Mouse (Mus musculus) urinary bladder, adult 18-20 months (tissue): ENCODE results near the gene Ngef.

ENCODE experiments used
- DNase-seq, 2 experiments: peaks; one replicate each; pipeline ENCODE4 v3.0.0; 2022; ENCODE audit warnings: low spot score in 2 of 2, mixed read lengths in 2 of 2

Ngef gene

DNA sequence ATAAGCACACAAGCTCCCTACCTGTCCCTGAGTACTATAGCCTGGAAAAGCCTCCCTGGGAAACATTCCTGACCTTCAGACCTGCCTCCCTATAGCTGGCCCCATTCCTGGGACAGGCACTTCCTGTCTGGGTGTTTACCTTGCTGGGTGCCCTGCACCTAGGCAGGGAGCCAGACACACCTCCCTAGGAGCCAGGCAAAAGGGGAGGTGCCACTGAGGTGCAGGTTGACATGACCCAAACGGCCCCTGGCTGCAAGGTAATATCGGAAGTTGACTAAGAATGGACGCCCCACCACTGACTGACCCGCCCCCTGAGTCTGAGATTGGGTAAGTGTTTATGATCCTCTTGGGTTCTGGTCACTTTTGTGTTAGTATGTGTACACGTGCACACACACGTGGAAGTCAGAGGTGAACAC lies at the start of gene Ngef:
Gene Ngef (minus strand): TSS at position 71 of the 416 bp plus-strand sequence.
- peak; percentile 47 to 49 for DNase-seq

DNA sequence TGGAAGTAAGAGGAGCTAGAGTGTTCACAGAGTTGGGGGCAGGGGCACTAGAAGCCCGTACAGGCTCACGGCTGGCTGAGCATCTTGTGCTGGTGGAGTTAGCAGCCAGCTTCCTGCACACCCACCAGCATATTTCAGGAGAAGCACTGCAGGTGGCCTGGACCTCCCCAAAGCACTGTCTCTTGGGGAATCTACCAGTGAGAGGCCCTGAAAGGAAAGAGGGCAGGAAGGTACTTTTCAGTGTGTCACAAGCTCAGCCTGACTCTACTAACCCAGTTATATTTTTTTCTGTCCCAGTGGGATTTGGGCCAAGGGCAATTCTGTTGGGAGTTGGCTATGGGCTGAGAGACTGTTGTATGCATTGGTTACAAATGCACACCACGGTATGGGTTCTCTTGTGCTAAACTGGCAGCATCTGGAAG lies 48.2 kb upstream of the Ngef start:
- no peak for DNase-seq

DNA sequence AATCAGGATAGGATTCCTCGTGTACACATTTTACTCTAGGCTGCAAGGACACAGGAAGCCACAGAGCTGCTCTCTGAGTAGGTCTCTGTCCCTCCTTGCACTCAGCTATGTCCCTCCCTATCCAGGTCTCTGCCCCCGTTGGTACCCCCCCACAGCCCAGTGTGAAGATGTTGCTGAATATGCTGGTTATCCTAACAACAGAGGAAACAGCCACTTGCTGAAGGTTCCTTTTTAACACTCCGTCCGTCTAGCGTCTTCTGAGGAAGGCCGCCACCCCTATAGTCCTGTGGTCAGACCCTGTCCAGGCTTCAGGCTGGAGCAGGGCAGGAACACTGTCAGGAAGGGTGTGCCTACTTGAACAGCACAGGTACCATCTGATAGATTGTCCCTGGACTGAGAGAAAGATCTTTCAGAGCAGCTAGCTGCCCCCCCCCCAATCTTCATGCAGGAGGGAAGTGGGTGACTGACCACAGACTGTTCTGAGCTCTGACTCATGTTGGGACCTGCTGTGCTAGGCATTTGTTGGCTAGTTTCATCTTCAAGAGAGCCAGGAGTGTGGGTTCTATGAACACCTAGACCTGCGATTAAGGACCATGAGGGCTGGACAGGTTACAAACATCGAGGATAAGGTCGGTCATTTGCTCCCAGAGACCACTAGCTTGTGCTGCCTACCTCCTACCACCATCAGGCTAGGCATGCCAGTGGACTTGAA lies 47.6 kb upstream of the Ngef start:
- DNase-seq: no peak

DNA sequence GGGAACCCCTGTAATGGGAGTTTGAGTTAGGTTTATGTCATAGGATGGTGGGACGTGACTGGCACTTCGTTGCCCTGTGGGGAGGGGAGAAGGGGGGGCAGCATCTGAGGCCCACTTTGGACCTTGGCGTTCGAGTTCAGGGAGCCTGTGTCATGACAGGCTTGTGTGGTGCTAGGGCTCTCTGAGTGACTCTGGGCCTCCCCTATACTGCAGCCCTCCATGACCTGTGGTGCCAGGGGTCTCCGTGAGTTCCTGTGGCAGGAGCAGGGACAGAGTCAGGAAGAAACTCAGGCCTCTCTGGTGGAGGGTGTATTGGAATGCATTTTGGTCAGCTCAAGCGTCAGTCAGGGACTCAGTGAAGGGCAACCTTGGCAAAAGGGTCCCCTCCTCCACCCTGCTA lies 47.0 kb upstream of the Ngef start:
- no peak for DNase-seq

DNA sequence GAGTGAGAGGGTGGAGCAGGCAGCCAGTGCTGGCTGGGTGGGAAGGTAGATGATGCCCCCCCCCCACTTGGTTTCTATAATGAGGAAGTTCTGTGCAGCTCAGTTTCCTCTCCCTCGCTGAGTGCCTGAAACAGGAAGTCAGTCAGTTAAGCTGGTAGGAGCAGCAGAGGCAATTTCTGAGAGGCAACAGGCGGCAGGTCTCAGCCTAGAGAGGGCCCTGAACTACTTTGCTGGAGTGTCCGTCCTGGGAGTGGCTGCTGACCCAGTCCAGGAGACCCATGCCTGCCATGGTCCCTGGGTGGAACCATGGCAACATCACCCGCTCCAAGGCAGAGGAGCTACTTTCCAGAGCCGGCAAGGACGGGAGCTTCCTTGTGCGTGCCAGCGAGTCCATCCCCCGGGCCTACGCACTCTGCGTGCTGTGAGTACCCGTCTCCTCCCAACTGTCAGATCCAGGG lies 46.6 kb upstream of the Ngef start, which contains the start of gene Inpp5d:
Gene Inpp5d (plus strand): TSS at position 102 of the 458 bp plus-strand sequence.
- DNase-seq: no peak

DNA sequence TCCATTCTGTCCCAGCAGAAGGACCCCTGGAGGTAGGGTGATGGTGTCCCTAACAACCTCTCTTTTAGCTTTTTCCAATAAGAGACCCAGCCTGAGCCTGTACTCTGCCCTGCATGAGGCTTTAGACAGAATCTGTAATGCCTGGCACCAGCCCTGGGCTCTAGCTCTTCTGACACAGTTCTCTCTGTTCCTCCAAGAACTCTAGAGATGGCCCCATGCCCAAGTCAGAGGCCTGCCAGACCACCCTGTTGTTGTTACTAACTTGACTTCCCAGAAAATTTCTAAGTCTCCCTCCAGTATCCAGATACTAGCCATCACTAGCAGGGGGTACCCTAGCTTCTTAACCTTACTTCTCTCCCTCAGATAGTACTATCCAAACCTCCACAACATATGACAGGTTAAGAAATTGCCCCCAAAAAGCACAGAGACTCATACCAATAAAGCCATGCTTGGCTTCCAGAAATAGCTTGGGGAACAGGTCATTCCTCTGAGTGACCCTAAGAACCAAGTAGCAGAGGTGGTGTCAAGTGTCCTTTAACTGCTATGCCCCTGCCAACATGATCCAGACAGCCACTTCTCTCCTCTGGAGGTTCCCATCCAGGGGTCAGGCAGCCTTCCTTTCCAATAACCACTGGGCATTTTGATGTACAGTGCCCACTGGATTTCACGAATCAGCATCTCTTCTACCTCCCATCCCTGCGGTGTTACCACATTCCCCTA lies 41.1 kb upstream of the Ngef start:
- no peak for DNase-seq

DNA sequence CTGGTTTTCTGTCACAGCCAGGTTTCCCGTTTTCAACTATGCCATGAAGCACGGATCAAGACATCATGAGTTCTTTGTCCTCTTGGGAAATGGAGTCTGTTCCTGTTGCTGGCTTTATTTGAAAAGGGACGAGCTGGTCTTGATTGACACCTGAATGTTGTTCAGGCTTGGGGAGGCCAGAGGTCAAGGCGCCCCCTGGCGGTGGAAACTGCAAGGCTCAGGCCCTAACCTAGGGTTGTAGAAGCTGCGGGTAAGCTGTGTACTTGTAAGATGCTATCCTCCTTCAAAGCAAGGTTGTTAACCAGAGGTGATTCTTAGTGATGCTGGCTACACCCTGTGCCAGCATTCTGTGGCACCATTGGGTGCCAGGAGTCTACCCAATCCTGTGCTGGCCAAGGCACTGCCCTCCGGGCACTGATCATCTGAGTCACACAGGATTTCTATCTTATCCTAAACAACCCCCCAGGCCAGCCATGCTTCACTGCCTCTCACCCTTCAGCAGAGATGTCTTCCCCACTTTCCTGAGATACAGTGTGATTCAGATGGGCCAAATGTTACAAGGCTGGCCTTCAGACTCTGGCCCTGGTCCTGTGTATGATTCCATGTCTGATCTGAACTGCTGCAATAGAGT lies 34.9 kb upstream of the Ngef start:
- peak; percentile 30 to 70 for DNase-seq

DNA sequence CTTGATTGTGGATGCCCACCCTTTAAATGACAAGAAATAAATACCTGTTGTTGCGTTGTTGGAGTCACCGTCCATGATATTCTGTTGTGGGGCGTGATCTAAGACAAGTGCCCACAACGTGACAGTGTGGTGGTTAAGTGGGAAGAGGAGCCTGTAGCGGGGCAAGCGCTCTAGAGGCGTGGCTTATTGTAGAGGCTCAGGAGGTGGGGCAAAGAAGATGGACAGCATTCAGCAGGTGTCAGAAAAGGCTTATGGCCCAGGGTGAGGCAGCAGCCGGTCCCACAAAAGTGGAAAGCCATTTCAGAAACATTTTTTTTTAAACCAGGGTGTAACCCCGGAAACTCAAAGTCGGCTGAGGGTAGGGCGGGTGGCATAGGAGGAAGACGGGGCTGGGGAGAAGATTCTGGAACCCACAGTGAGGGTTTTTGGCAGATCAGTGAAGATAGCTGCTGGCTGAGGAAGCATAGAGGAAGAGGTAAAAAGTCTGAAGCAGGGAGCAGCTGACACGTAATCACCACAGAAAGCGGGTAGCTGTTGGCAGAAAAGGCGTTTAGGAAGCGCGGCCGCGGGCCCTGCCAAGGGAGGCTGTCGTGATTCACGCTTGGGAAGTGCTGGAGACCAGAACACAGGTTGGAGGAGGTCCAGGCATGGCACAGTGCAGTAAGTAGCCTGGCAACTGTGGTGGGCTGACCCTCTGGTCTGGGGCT lies 33.9 kb upstream of the Ngef start:
- peak in 1 of 2 experiments; percentile 11 for DNase-seq

DNA sequence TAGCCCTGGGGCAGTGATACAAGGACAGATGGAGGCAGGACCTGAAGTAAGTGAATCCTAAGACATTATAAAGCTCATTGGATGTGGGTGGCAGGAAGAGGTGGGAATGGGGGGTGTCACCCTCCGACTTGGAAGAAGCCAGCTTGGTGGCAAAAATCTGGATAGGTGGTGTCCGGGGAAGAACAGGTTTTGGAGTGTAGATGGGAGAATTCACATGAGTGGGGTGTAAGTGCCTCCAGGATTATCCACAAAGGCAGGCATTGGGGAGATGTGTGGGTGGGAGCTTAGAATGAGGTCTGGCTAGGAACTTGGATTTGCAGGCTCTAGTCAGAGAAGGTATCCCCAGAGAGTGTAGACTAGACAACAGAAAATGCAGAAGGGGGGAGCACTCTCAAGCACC lies 31.6 kb upstream of the Ngef start:
- no peak for DNase-seq

DNA sequence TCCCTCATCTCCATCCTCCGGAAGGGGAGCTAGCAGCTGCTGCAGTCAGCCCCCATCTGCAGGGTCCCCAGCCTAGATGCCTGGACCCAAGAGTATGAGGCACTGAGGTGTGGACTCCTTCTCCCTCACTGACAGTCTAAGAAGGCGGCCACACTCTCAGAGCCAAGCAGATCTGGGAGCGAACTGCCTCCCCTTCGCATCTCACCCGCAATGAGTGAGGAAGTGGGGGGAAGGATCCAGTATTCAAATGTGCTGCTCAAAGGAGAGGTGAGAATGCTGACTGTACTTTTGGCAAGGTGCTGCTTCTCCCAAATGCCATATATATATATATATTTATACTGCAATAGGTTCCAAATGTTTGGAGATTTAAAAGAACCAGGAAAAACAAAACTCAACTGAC lies 29.7 kb upstream of the Ngef start:
- DNase-seq: no peak

DNA sequence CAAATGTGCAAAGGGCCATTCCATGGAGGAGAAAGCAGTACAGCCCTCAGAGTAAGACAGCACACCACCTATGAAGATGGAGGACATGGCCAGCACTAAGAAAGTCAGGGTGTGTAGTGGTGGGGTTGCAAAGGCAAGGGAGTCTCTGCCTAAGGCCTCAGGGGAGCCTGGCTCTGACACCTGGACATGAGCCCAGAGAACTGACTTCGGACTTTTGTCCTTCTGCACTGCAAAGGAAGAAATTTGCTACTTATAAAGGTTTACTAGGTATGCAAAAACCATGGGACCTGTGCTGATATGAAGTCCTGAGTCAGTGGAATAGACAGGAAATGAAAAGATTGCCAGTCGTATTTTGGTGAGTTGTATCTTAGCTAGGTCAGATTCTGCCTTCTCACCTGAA lies 28.1 kb upstream of the Ngef start:
- DNase-seq: no peak

DNA sequence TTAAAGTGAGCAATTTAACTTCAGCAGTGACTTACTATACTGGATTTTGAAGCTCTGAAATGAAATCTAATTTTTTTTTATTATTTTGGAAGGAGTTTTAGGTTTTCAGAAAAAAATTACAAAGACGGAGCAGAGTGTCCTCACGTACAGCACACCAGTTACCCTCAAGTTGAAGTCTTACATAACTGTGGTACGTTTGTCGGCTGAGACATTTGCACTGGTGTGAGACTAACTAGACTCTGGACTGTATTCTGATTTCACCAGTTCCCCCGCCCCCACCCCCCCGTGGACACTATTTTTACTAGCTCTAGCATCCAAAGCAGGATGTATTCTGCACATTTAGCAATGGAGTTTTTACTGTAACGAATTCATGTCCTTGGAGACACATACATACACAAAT lies 26.9 kb upstream of the Ngef start:
- DNase-seq: no peak

DNA sequence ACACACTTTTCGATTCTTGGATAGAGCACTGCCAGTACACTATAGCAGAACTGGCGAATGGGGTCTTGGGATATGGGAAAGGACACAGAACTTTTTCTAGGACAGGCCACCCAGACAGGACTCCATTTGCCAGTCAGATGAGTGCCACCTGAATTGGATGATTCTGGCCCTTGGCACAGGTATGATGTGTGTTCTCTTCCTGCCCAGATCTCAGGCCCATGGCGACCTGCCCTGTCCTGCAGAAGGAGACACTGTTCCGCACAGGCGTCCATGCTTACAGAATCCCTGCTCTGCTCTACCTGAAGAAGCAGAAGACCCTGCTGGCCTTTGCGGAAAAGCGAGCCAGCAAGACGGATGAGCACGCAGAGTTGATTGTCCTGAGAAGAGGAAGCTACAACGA lies 21.0 kb upstream of the Ngef start:
- no peak for DNase-seq

DNA sequence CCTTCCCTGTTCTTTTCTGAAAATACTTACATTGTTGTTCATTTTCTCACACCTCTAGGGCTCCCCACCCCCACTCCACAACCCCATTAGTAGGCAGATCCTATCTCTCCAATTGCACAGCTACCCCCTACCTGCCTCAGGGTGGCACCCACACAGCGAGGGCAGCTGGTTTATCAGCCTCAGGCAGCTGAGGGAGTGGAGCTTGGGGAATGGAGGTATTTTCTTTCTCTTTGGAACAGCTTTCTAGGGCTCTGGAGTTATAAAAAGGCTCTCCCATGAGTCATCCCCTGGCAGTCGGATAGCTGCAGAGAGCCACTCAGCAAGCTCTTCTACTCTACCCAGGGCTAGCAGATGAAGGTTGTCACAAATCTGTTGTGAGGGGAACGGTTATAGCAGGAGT lies 20.6 kb upstream of the Ngef start:
- DNase-seq: no peak

DNA sequence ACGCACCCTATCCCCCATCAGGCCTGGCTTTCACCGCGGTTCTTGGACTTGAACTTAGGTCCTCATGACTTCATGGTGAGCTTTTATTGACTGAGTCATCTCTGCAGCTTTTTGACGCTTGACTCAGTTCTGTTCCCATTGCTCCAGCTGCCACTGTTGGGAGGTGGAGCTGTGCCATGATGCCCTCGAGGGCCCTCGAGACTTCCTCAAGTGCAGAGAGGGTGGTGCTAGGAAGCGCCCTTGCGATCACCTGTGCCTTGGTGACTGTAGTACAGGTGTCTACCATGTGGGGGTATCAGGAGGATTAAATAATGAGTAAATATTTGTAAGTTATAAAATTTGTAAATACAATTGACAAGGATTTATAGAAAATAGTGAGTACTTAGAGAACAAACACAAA lies 16.3 kb upstream of the Ngef start:
- DNase-seq: no peak

DNA sequence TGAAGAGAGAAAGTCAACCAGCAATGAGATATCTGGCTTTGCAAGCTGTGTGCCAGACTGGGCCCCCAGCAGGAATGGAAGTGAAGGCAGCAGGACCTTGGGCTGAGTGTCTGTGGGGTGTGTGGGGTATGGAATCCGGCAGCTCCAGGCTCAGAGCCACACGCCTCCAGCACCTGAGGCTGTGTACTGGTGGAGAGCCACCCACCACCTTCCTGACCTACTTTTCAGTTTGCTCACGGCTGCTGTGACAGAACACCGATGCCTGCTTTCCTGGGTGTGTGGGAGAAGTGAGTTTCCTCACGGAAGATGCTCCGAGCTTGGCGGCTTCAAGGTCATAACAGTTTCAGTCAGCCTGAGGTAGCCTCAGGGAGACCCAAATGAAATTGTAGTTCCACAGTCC lies 15.5 kb upstream of the Ngef start:
- no peak for DNase-seq

DNA sequence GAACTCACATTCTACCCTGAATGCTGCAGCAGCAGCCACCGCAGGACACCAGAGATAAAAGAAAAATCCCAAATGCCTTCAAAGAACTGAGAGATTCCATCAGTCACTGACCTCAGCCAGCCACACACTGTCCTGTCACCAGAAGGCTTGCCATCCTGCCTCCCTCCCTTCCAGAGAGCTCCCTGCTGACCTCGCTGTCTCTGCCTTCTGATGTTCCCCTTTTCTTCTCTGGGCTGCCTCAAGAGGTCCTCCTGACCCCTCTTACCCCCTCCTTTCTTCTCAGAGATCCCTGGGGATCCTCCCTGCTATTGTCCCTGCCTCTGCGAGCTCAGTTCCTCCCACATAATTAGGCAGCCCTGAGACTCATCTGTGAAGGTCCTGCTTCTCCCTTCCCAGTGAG lies 7.2 kb upstream of the Ngef start:
- no peak for DNase-seq

DNA sequence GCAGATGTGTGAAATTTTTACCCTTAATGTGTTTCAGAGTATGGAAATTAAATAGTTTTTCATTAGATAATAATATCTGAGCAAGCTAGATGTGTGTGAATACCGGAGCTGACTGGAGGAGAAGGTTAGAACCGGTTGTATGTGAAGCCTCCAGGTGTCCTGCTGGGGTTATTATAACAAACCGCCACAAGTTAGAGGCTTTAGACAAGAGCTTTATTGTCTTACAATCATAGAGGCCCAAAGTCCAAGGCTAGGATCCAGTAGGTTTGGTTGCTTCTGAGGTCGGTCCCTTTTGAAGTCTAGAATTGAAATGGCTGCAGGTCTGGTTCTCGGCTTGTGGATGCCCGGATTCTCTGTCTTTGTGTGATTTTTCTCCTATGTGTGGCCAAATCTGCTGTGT lies 5.3 kb upstream of the Ngef start:
- no peak for DNase-seq

DNA sequence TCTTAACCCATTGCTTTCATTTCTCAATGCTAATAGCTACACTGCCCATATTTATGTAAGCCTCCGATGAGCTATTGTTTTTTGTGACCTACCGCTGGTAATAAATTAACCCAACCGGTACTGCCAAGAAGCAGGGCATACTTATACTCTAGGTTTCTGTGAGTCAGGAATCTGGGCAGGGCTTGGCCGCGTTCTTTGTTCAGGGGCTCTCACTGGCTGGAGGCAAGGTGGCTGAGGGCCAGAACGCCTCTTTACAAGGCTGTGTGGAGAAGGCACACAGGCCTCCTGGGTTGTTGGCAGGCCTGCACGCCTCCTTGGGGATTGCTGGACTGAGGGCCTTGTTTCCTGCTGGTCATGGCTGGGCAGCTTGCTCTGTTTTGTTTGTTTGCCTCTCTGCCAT lies 1.1 kb upstream of the Ngef start:
- peak; percentile 45 to 50 for DNase-seq

DNA sequence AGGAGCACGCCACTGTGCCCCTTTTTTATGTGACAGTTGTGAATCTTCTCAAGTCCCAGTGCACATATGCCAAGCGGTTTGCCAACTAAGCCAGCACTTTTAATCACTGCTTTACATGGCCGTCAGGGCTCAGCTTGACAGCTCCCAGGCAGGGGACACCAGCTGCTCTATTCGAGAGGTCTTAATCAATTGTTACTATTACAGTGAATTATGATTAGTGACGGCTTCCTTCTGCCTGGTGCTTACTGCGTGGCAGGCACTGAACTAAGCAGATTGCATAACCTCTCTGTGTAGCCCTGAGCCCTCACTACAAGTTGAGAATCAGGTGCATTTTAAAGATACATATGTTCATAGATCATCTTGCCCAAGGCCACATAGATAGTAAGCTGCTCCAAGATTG lies 683 bp upstream of the Ngef start:
- DNase-seq: peak in 1 of 2 experiments; percentile 6

DNA sequence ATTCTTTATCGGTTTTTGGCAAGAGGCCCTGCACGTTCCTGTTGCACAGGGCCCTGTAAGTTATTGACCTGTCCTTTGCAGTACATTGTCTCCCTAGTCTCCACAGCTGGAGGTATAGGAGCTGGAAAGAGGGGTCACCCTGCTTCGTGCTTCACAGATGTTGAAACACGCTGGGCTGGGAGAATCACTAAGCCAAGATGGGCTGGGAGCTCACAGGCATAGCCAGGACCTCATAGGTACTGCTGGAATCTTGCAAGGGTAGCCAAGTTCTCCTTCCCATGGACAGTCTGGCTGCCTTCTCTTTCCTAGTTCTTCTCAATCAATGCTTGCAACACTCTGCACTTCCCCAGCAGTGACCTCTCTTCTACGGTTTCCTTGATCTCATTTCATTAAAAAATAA lies 409 bp downstream of the Ngef start:
- DNase-seq: peak in 1 of 2 experiments; percentile 7

DNA sequence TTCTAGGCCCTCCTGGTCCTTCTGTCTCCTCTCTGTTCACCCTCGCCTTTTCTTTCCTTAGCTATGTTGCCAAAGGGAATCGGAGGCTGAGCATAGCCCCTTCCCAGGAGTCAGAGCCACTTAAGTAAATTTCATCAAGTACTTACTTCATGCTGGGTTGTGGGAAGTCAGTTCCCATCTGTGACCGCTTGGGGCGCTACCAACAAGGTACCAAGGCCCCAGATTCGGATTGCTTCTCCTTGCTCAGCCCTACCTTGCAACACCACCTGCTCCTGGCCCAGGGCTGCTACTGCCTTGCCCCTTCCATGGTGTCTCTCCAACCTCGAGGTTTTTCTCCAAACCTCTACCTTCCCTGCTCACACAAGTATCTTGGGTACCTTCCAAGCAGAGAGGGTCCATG lies 5.3 kb downstream of the Ngef start:
- no peak for DNase-seq
